Mouse (Mus musculus) spleen, adult 2 months (tissue): ENCODE results near the gene Ehd4.

Experiments
- CTCF ChIP-seq: fragments of 200-500 bp; IDR thresholded peaks from 2 replicates; pipeline ENCODE4 v1.5.1; 2011; ENCODE audit warnings: mild to moderate bottlenecking, inconsistent platforms; ENCODE audit not compliant: insufficient read depth, insufficient read length, insufficient replicate concordance; ENCODE audit errors: extremely low read depth
- POLR2A ChIP-seq: fragments of 200-500 bp; IDR thresholded peaks from 2 replicates; pipeline ENCODE4 v1.6.1; 2011; ENCODE audit warnings: low read depth, low read length, inconsistent platforms

- TF ChIP-seq POLR2A, result no peak
- TF ChIP-seq CTCF, result no peak
Measured at GRCm38 (mm10) chr2:120044101-120044603, 110.3 kb downstream of the Ehd4 start.
